Mouse (Mus musculus) adrenal gland, postnatal 4 days (tissue): ENCODE measurements around the gene Naip1. TPM values are rescaled to one million over a fixed set of nuclear protein-coding genes. Genes with fewer than 3 reads are reported as not detected.
"Not testable (repeated sequence)": the region's sequence is repeated elsewhere in the genome, so short reads cannot be mapped to it uniquely, and the experiment has no call there.

Experiments
- DNase-seq, 2 experiments: peaks; one replicate each; pipeline ENCODE4 v3.0.0; 2021 to 2022; ENCODE audit warnings: low spot score in 2 of 2, mixed read lengths in 2 of 2
- total RNA-seq, 2 experiments: library from RNA; stranded (reverse); gene quantifications; 2 replicates each; pipeline ENCODE4 v1.2.3; 2021

Naip1 gene
- total RNA-seq, 2 experiments from 2014 or later: 0.06 to 0.17 TPM

DNA sequence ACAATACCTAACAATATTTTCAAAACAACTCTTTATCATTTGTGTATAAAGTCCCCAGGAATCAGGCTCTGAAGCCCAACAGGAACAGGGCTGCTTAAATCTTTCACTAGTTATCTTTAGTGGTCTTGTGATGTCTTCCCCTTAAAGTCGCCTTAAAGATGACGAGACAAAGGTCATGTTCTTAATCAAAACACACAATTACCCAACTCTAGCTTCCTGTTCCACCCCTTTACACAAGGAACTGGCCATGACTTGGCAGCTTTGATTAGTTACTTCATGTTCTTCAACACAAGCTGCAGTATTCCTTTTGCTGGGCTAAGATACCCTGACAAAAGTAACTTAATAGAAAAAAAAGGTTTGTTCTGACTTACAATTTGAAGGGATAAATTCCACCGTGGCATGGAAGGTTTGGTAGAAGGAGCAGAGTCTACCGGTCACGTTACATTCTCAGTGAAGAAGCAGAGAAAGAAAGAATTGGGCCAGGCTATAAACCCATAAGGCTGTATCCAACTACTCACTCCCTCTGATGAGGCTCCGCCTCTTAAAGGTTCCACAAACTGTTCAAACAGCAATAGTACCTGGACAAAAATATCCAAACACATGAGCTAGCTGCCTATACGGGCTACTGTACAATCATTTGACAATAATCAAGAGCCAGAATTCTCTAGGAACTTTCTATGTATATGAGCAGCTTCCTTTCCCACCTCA lies 49.6 kb downstream of the Naip1 start:
- DNase-seq: not testable (repeated sequence)

DNA sequence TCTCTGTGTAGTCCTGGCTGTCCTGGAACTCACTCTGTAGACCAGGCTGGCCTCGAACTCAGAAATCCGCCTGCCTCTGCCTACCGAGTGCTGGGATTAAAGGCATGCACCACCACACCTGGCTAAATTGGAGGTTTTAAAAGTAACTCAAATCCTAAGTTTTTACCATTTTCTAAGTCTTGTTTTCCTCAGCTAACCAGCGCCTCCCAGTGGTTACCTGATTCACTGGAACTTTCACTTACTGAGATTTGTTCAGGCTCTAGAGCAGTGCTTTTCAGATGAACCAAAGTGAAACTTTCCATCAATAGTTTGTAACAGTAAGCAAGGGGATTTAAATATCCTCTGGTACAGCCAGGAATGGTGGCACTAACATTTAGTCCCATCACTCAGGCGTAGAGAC lies 61.6 kb downstream of the Naip1 start:
- DNase-seq: not testable (repeated sequence)

DNA sequence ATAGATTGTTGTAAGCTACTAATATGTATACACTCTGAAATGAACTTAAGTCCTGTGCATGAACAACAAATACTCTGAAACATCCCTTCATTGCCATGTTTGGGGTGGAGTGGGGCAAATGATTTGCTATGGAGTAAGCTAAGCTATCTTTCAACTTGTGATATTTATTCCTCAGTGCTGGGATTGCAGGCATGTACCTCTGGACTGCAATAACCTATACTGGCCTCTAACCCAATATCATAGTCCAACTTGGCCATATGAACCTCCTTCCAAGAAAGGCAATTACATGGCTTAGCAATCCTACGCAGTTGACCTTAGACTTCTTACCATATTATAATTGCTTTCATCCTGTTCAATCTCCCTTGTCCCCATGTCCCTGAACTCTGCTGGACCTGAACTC lies 82.1 kb downstream of the Naip1 start:
- no peak for DNase-seq

Other genes with a start within 250 kb of the Naip1 start
- 1 to 10 TPM; 5.8 to 6.7 TPM for gene Naip5, start 206.5 kb downstream of the Naip1 start, total RNA-seq
- under 1 TPM; 0.59 to 0.67 TPM for gene Naip6, start 135.2 kb downstream of the Naip1 start, total RNA-seq
- gene Gtf2h2, start 39.7 kb upstream of the Naip1 start, total RNA-seq: 10 to 100 TPM; 49.5 to 55.6 TPM
- 10 to 100 TPM; 16.1 to 18.5 TPM for gene Ocln, start 99.8 kb upstream of the Naip1 start, total RNA-seq
- 1 to 10 TPM; 2.6 to 4.4 TPM for gene Marveld2, start 164.1 kb upstream of the Naip1 start, total RNA-seq
- 10 to 100 TPM; 90.4 to 92.4 TPM for gene Ak6, start 198.1 kb upstream of the Naip1 start, total RNA-seq
- 10 to 100 TPM; 21.6 to 22.0 TPM for gene Rad17, start 198.2 kb upstream of the Naip1 start, total RNA-seq
- 10 to 100 TPM; 10.1 to 15.0 TPM for gene Taf9, start 198.7 kb upstream of the Naip1 start, total RNA-seq
- gene Ccdc125, start 216.8 kb upstream of the Naip1 start, total RNA-seq: 1 to 10 TPM; 3.3 to 3.7 TPM